Mouse (Mus musculus): ENCODE results near the gene Rbm12b1.
"Not testable (repeated sequence)": the region's sequence is repeated elsewhere in the genome, so short reads cannot be mapped to it uniquely, and the experiment has no call there.

- not testable (repeated sequence) for TF ChIP-seq CTCF (IDR thresholded peaks at IDR 0.05; ENCODE audit: extremely low read depth, insufficient read depth, low read length)
- TF ChIP-seq POLR2A (IDR thresholded peaks at IDR 0.05; ENCODE audit: extremely low read depth, insufficient read depth, low read length), result peak; percentile 91
Observed at GRCm38 (mm10) chr4:12140141-12140567, at the start of gene Rbm12b1.

Data from cortical plate, adult 2 months (tissue).